Mouse (Mus musculus): ENCODE measurements around the gene Sh3pxd2a. TPM values are rescaled to one million over a fixed set of nuclear protein-coding genes. Genes with fewer than 3 reads are reported as not detected.

Sh3pxd2a gene
- total and polyA plus RNA-seq, 3 experiments: 1.3 to 4.6 (median 3.2) TPM

DNA sequence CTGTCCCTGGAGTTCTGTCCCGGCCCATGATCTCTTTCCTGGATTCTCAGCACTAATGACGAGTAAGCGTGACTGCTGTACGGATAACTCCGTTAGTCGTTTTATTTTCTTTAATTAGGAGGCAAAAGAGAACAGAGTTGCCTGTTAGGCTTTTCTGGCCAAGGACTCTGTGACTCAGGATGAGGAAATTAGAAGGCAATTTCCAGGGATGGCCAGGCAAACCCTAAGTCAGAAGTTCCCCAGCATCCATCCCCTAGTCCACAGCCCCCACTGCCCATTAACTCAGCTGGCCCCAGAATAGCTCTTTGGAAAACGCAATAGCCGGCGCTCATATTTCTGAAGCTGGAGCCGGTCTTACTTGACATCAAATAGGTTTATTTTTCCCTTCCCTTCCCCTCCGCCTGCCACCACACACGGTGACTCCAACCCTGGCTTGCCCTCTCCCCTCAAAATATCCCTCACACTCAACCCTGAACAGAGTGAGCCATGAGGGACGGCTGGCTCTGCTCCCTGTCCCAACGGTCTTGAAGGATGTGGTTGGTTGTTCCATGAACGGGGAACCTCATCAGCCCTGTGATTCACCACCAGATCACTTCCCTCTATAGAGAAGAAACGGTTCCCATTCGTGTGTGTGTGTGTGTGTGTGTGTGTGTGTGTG lies 5.6 kb downstream of the Sh3pxd2a start:
- no peak for DNase-seq (ENCODE audit: extremely low read depth)
- H3K27me3 ChIP-seq (replicated peaks): no peaks in the 10 kb centered on the region
- H3K9me3 ChIP-seq (replicated peaks; ENCODE audit: low read length): peaks cover 6% of the 10 kb centered on the region
- no peak overlapping the region for H3K4me2 ChIP-seq (ENCODE audit: insufficient read depth, low read depth, poor library complexity, severe bottlenecking)
- peaks cover 0 to 30% of the 10 kb centered on the region in 2 experiments for H3K36me3 ChIP-seq (replicated peaks in 1 of 2; ENCODE audit: control insufficient read depth in 1 of 2, insufficient read depth in 1 of 2, low read length in 1 of 2)
- H3K27ac ChIP-seq (ENCODE audit: insufficient read depth, low read depth): no peak overlapping the region
- dilution Hi-C loops (cut with MboI; ENCODE audit: extremely low pct_ligation_motif_present, extremely low pct_unique_long_range_greater_than_20kb, low sequenced_read_pairs) (no loop called here), in situ Hi-C loops (cut with MboI; ENCODE audit: low pct_ligation_motif_present, low pct_unique_long_range_greater_than_20kb, low sequenced_read_pairs) (no loop called here)
- H3K4me3 ChIP-seq (replicated peaks in 1 of 3; ENCODE audit: low read depth in 2 of 3, low read length in 2 of 3, poor library complexity in 1 of 3): no peak overlapping the region
- H3K79me2 ChIP-seq (replicated peaks; ENCODE audit: control insufficient read depth, extremely low read depth, insufficient read depth, poor library complexity, severe bottlenecking): no peaks in the 10 kb centered on the region
- no peak for TF ChIP-seq GABPA (IDR thresholded peaks at IDR 0.05; ENCODE audit: insufficient replicate concordance, low read depth, low read length)
- TF ChIP-seq USF2 (conservative IDR thresholded peaks at IDR 0.05; ENCODE audit: low read depth, low read length): no peak
- no peak for TF ChIP-seq NRF1 (IDR thresholded peaks at IDR 0.05; ENCODE audit: low read depth, low read length)
- no peak for TF ChIP-seq HCFC1 (IDR thresholded peaks at IDR 0.05; ENCODE audit: low read depth, low read length)
- TF ChIP-seq USF1 (IDR thresholded peaks at IDR 0.05; ENCODE audit: low read depth, low read length): no peak
- no peak for TF ChIP-seq EP300 (IDR thresholded peaks at IDR 0.05; ENCODE audit: low read length)
- no peak for TF ChIP-seq MXI1 (IDR thresholded peaks at IDR 0.05; ENCODE audit: low read depth, low read length)
- no peak for TF ChIP-seq POLR2A (IDR thresholded peaks at IDR 0.05; ENCODE audit: low read depth, low read length)
- no peak for TF ChIP-seq MAZ (IDR thresholded peaks at IDR 0.05; ENCODE audit: low read depth, low read length)
- no peak for TF ChIP-seq IRF4 (IDR thresholded peaks at IDR 0.05; ENCODE audit: low read depth, low read length)
- TF ChIP-seq ZMIZ1 (IDR thresholded peaks at IDR 0.05; ENCODE audit: low read depth, low read length): no peak
- no peak for TF ChIP-seq E2F4 (IDR thresholded peaks at IDR 0.05; ENCODE audit: insufficient replicate concordance, low read depth, low read length)
- no peak overlapping the region for H3K9ac ChIP-seq (ENCODE audit: insufficient read depth, low read depth)
- H3K4me1 ChIP-seq (ENCODE audit: control insufficient read depth in 1 of 2, insufficient read depth in 2 of 2): peaks cover 15 to 63% of the 10 kb centered on the region in 2 experiments

DNA sequence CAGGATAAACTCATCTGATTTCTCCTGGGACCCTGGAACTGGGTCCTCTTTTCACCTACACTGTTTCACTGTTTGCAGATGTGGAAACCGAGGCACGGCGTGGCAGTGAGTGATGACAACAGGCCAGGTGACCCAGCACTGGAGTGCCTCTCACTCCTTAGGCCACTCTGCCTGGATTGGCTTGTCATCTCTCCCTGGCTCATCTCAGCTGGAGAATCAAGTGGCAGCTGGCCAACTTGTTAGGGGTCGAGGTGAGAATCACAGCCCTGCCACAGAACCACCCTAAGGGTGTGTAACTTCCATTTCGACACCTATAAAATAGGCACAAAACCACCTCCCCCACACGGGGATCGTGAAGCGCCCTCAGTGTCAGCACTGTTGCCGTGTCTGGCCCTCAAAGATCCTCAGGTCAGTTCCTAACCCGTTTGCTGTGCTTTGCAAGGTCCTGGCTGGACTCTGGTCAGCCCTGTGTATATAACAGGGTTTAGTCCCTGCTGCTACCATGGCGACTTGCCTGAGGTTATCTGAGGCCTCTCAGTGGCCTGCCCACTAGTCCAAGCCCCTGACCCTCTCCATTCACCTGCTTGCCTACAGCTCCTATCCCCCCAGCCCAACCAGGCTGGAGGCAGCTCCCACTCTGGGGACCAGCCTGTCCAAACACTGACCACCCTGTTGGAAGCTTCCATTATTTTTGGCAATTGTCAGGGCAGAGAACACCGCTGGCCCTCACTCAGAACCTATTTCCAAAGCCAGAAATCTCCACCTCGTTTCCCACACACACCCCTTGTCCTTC lies 6.3 kb downstream of the Sh3pxd2a start:
- H3K36me3 ChIP-seq (replicated peaks in 1 of 2; ENCODE audit: control insufficient read depth in 1 of 2, insufficient read depth in 1 of 2, low read length in 1 of 2): peaks cover 0 to 30% of the 10 kb centered on the region in 2 experiments
- in situ Hi-C loops (cut with MboI; ENCODE audit: low pct_ligation_motif_present, low pct_unique_long_range_greater_than_20kb, low sequenced_read_pairs) (no loop called here), dilution Hi-C loops (cut with MboI; ENCODE audit: extremely low pct_ligation_motif_present, extremely low pct_unique_long_range_greater_than_20kb, low sequenced_read_pairs) (no loop called here)
- H3K9me3 ChIP-seq (replicated peaks; ENCODE audit: low read length): peaks cover 6% of the 10 kb centered on the region
- H3K9ac ChIP-seq (ENCODE audit: insufficient read depth, low read depth): no peak overlapping the region
- H3K4me2 ChIP-seq (ENCODE audit: insufficient read depth, low read depth, poor library complexity, severe bottlenecking): no peak overlapping the region
- TF ChIP-seq HCFC1 (IDR thresholded peaks at IDR 0.05; ENCODE audit: low read depth, low read length) (no peak), TBP (conservative IDR thresholded peaks at IDR 0.05; ENCODE audit: low read depth, low read length) (no peak), CHD2 (IDR thresholded peaks at IDR 0.05; ENCODE audit: low read length) (no peak), SIN3A (IDR thresholded peaks at IDR 0.05; ENCODE audit: low read length) (no peak), MXI1 (IDR thresholded peaks at IDR 0.05; ENCODE audit: low read depth, low read length) (no peak), MAZ (IDR thresholded peaks at IDR 0.05; ENCODE audit: low read depth, low read length) (no peak), RCOR1 (conservative IDR thresholded peaks at IDR 0.05; ENCODE audit: low read depth, low read length) (no peak), KAT2A (IDR thresholded peaks at IDR 0.05; ENCODE audit: insufficient replicate concordance, low read length) (no peak), POLR2A (IDR thresholded peaks at IDR 0.05; ENCODE audit: low read depth, low read length) (no peak)
- H3K79me2 ChIP-seq (replicated peaks; ENCODE audit: control insufficient read depth, extremely low read depth, insufficient read depth, poor library complexity, severe bottlenecking): no peaks in the 10 kb centered on the region
- no peak for DNase-seq (ENCODE audit: extremely low read depth)
- no peak overlapping the region for H3K4me3 ChIP-seq (replicated peaks in 1 of 3; ENCODE audit: low read depth in 2 of 3, low read length in 2 of 3, poor library complexity in 1 of 3)
- H3K27me3 ChIP-seq (replicated peaks): no peaks in the 10 kb centered on the region
- no peak overlapping the region for H3K27ac ChIP-seq (ENCODE audit: insufficient read depth, low read depth)
- H3K4me1 ChIP-seq (ENCODE audit: control insufficient read depth in 1 of 2, insufficient read depth in 2 of 2): peaks cover 15 to 64% of the 10 kb centered on the region in 2 experiments

Data from CH12.LX (cell line).